Mouse (Mus musculus) hindbrain, postnatal 0 days (tissue): Measurements from ENCODE around the gene Pld3. TPM values are rescaled to one million over a fixed set of nuclear protein-coding genes. Genes with fewer than 3 reads are reported as not detected.
A peak's percentile ranks its signal among the peaks of the same experiment; 100 is the strongest.

Experiments used
- ATAC-seq: fragments of 200-750 bp; cut with Nextera tagmentation; 2 replicates; pipeline ENCODE4 v1.8.0; 2017; ENCODE audit warnings: mild to moderate bottlenecking, moderate TSS enrichment, moderate library complexity
- DNase-seq: peaks from one replicate; pipeline ENCODE4 v3.0.0-alpha.2; 2015; ENCODE audit warnings: low spot score
- H3K27ac ChIP-seq: fragments of 300-500 bp; sonication (generic); 2 replicates; pipeline ENCODE4 v1.5.1; 2014; ENCODE audit warnings: mild to moderate bottlenecking
- H3K27me3 ChIP-seq: fragments of 300-500 bp; sonication (generic); 2 replicates; pipeline ENCODE4 v1.6.1; 2014; ENCODE audit warnings: low read length, mixed read lengths; ENCODE audit not compliant: insufficient read depth
- H3K36me3 ChIP-seq: fragments of 300-500 bp; sonication (generic); 2 replicates; pipeline ENCODE4 v1.6.1; 2014; ENCODE audit warnings: low read length, mixed read lengths; ENCODE audit not compliant: insufficient read depth
- H3K4me1 ChIP-seq: fragments of 300-500 bp; sonication (generic); 2 replicates; pipeline ENCODE4 v1.6.1; 2014; ENCODE audit warnings: antibody characterized with exemption, low read length, mixed read lengths; ENCODE audit not compliant: insufficient read depth
- H3K4me2 ChIP-seq: fragments of 300-500 bp; sonication (generic); 2 replicates; pipeline ENCODE4 v1.6.1; 2014; ENCODE audit warnings: low read depth, mild to moderate bottlenecking, low read length, moderate library complexity, mixed read lengths
- H3K4me3 ChIP-seq: fragments of 300-500 bp; sonication (generic); 2 replicates; pipeline ENCODE4 v1.5.1; 2014; ENCODE audit warnings: low read length
- H3K9ac ChIP-seq: fragments of 300-500 bp; sonication (generic); replicated peaks from 2 replicates; pipeline ENCODE4 v1.6.1; 2014; ENCODE audit warnings: mild to moderate bottlenecking, low read length, moderate library complexity, mixed read lengths
- H3K9me3 ChIP-seq: fragments of 300-500 bp; sonication (generic); 2 replicates; pipeline ENCODE4 v1.6.1; 2016; ENCODE audit warnings: low read length, mixed read lengths
- CTCF ChIP-seq: IDR thresholded peaks from 2 replicates; pipeline ENCODE4 v1.5.1; 2016; ENCODE audit warnings: antibody characterized with exemption, control low read depth, low read depth
- WGBS: fragments of 180-500 bp; shearing (Covaris S2); extraction: QIAGEN DNeasy Blood & Tissue Kit; methylation state at CpG from one replicate; pipeline ENCODE4 v1.1.7; 2014; 5-methylcytosine and 5-hydroxymethylcytosine counted together
- polyA plus RNA-seq: library from polyadenylated mRNA; unstranded; fragments of >200 nt; fragmentation: Nextera tagmentation; extraction: Ambion mirVana; gene quantifications from 2 replicates; pipeline ENCODE4 v1.2.1, GENCODE M21; 2015
- total RNA-seq: library from RNA; depleted of rRNA; stranded (reverse); fragments of >200 nt; gene quantifications from 2 replicates; pipeline ENCODE4 v1.2.3, GENCODE M21; 2014

Pld3 gene
- total and polyA plus RNA-seq, 2 experiments from 2014 or later, result 287 to 307 TPM

DNA sequence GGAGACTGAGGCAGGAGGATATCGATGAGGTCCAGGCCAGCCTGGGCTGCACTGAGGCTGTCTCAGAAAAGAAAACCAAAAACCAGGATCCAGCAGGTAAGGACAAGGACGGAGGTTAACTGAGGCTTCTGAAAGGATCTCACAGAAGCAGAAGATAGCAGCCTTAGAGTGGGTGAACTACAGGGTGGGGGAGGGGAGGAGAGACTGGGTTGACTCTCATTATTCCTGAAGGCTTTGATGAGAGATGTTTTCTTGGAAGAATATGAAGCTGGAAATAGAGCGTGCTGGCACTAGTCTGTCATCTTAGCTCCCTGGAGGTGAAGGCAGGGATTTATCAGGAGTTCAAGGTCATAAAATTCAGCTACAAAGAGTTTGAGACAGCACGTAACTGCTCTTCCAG is 9.2 kb downstream of the Pld3 start:
- DNase-seq, result no peak
- peaks cover 7% of the 10 kb centered on the region; the same call in 1 of the 2 replicates for H3K4me1 ChIP-seq
- no peak for TF ChIP-seq CTCF
- WGBS, result 87% methylated on average over 4 of the region's 4 CpGs
- H3K9ac ChIP-seq, result no peak overlapping the region
- H3K4me2 ChIP-seq, result no peak overlapping the region
- 0 out of 2 replicates have a peak, but pooled peaks cover 8% of the 10 kb centered on the region for H3K36me3 ChIP-seq
- no peak overlapping the region for H3K4me3 ChIP-seq
- no peaks in the 10 kb centered on the region for H3K9me3 ChIP-seq
- H3K27ac ChIP-seq, result no peak overlapping the region
- no peak for ATAC-seq
- no peaks in the 10 kb centered on the region for H3K27me3 ChIP-seq

DNA sequence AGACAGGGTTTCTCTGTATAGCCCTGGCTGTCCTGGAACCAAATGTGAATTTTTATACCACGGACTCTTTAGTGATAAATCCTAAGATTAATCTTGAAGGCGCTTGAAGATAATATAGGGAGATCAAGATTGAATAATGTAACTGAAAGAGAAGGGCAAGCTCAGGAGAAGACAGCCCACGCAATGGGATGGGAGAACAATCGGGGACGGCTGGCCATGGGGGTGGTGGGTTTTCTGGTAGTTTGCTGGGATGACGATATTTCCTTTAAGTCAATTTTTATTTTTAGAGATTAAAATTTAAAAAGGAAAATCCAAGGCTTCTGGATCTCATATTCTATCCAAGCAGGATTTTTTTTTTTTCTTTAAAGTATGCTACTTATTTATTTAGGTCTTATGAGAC is 10.0 kb downstream of the Pld3 start:
- ATAC-seq (no peak), DNase-seq (no peak)
- Histone ChIP-seq H3K36me3 (peaks cover 13% of the 10 kb centered on the region; the same call in 1 of the 2 replicates), H3K27ac (no peak overlapping the region), H3K4me2 (peak overlapping the region; percentile 85), H3K4me3 (peak overlapping the region; percentile 57), H3K9ac (peak overlapping the region; percentile 46), H3K9me3 (no peaks in the 10 kb centered on the region), H3K27me3 (no peaks in the 10 kb centered on the region), H3K4me1 (peaks cover 7% of the 10 kb centered on the region; the same call in 1 of the 2 replicates)
- no peak for TF ChIP-seq CTCF
- WGBS, result 42% methylated on average over 6 of the region's 6 CpGs

DNA sequence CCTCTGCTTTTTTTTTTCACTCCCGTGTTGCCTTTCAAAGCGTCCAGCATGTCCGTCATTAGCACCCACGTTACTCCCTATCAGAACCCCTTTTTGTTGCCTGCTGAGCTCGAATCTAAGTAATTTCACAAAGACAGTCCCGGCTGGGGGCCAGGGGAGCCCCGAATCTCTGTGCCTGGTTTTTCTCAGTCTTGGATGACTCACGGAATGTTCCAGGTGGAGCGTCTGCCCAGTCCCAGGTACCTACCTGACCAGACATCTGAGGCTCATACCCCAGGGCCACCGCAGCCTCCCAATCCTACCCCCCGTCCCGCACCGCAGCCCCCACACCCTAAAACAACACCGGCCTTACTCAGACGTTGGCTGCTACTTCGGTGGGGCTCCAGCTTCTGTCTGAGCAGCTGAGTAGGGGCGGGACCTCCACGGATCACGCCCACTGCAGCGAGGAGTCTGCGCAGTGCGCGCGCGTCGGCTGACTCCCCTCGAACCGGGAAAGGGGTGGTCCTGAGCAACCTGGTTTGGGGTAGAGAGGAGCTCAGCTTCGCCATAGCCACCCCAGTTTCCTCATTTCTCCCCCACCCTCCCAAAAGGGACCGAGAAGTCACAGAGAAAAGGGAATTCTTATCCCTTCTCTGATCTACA is 10.5 kb downstream of the Pld3 start:
- peak; percentile 94 for ATAC-seq
- WGBS, result under 1% methylated on average over 30 of the region's 30 CpGs
- Histone ChIP-seq H3K9me3 (no peaks in the 10 kb centered on the region), H3K4me1 (peaks cover 7% of the 10 kb centered on the region; the same call in 1 of the 2 replicates), H3K27ac (peak overlapping the region; percentile 58; the same call in 1 of the 2 replicates), H3K4me3 (peak overlapping the region; percentile 57), H3K9ac (peak overlapping the region; percentile 46), H3K27me3 (no peaks in the 10 kb centered on the region), H3K36me3 (peaks cover 17% of the 10 kb centered on the region; the same call in 1 of the 2 replicates), H3K4me2 (peak overlapping the region; percentile 85)
- peak; percentile 94 for DNase-seq
- TF ChIP-seq CTCF, result no peak

DNA sequence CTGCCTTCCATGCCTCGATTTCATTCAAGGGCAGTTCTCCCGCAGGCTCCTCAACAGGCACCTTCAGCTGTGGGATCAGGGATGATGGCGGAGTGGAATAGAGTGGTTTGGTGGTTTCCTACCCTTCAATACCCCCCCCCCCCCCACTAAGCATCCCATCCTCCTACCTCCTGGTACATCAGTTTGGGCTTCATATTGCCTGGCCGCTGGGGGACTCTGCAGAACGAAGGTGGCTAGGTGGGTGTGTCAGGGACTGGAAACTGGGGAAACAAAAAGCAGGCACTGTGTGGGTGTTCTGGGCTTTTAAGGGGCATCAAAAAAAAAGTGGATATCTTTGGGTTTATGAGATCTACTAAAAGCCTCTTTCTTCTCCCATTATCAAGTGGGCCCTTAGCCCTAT is 11.1 kb downstream of the Pld3 start:
- TF ChIP-seq CTCF, result no peak
- WGBS, result 48% methylated on average over 5 of the region's 5 CpGs
- H3K9ac ChIP-seq, result peak overlapping the region; percentile 46
- H3K4me2 ChIP-seq, result peak overlapping the region; percentile 85
- H3K27me3 ChIP-seq, result no peaks in the 10 kb centered on the region
- peaks cover 23% of the 10 kb centered on the region; the same call in 1 of the 2 replicates for H3K36me3 ChIP-seq
- DNase-seq, result no peak
- no peak overlapping the region for H3K27ac ChIP-seq
- no peaks in the 10 kb centered on the region for H3K9me3 ChIP-seq
- H3K4me1 ChIP-seq, result peaks cover 7% of the 10 kb centered on the region; the same call in 1 of the 2 replicates
- ATAC-seq, result no peak
- peak overlapping the region; percentile 57 for H3K4me3 ChIP-seq

DNA sequence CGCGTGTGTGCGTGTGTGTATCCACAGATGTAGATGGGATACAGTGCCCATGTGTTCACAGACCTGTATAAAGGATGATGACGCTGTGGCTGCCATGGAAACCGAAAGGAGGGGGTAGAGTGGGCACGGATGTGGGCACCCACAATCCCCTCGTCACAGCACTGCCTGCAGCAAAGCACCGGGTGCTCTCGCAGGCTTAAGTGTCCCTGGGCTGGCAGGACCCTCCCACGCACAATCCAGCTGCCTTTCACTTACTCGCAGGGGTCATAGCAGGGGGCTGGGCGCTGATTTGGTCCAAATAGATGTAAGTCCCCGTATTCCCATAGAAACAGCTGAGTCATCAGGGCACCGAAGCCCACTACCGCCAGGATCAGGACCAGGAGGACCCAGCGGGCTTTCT is 11.6 kb downstream of the Pld3 start:
- no peak overlapping the region for H3K27ac ChIP-seq
- no peak for TF ChIP-seq CTCF
- H3K27me3 ChIP-seq, result no peaks in the 10 kb centered on the region
- no peaks in the 10 kb centered on the region for H3K9me3 ChIP-seq
- peak overlapping the region; percentile 85 for H3K4me2 ChIP-seq
- ATAC-seq (peak; percentile 64; the same call in 1 of the 2 replicates), DNase-seq (peak; percentile 65)
- peaks cover 28% of the 10 kb centered on the region for H3K36me3 ChIP-seq
- WGBS, result 62% methylated on average over 16 of the region's 16 CpGs
- H3K9ac ChIP-seq, result peak overlapping the region; percentile 46; the same call in 1 of the 2 replicates
- H3K4me3 ChIP-seq, result peak overlapping the region; percentile 57
- peaks cover 7% of the 10 kb centered on the region; the same call in 1 of the 2 replicates for H3K4me1 ChIP-seq

DNA sequence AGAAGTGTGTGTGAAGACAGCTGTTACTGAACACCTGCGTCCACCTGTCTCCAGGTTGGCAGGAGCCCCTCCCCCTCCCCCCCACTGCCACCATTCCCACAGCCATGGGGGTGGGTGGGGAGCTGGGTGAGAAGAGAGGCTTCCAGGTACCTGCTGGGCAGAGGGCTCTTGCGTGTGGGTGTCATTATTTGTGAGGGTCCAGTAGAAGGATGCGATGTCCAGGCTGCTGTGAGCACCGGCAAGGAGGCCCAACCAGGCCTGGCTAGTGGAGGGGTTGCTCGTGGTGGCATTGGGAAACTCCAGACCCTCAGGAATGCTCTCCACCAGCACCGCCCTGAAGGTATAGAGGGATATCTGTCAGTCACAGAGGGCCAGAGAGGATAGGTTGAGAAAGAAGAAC is 12.1 kb downstream of the Pld3 start:
- ATAC-seq (0 out of 2 replicates have a peak, but pooled peaks have one; percentile 17), DNase-seq (no peak)
- Histone ChIP-seq H3K4me1 (peaks cover 7% of the 10 kb centered on the region; the same call in 1 of the 2 replicates), H3K27ac (no peak overlapping the region), H3K27me3 (no peaks in the 10 kb centered on the region), H3K9ac (no peak overlapping the region), H3K36me3 (peaks cover 33% of the 10 kb centered on the region), H3K9me3 (no peaks in the 10 kb centered on the region), H3K4me2 (peak overlapping the region; percentile 85), H3K4me3 (0 out of 2 replicates have a peak overlapping the region, but pooled peaks have one; percentile 57)
- 89% methylated on average over 6 of the region's 6 CpGs for WGBS
- TF ChIP-seq CTCF, result no peak

DNA sequence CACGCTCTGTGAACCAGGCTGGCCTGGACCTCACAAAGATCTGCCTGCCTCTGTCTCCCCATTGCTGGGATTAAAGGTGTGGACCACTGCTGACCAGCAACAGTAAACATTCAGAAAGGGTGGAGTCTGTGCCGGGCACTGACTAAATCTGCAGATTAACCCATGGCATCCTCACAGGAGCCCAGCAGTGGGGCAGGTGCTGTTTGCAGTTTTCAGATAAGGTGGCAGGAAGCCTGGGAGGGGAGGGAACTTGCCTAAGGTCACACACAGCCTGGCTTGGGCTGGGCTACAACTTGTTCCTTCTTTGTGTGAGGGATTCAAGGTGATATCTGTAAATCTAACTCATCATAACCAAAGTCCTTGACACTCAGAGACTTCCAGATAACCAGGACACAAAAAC is 12.5 kb downstream of the Pld3 start:
- H3K27ac ChIP-seq, result no peak overlapping the region
- ATAC-seq, result no peak
- peaks cover 37% of the 10 kb centered on the region for H3K36me3 ChIP-seq

More for the DNA sequence above, 12.5 kb downstream of the Pld3 start:
- Histone ChIP-seq H3K9ac (no peak overlapping the region), H3K4me1 (peaks cover 7% of the 10 kb centered on the region; the same call in 1 of the 2 replicates), H3K9me3 (no peaks in the 10 kb centered on the region), H3K27me3 (no peaks in the 10 kb centered on the region), H3K4me2 (no peak overlapping the region), H3K4me3 (no peak overlapping the region)
- no peak for DNase-seq
- WGBS, result 89% methylated on average over 2 of the region's 2 CpGs
- TF ChIP-seq CTCF, result no peak
